Mouse (Mus musculus) heart, adult 2 months (tissue): ENCODE measurements around the gene Tmem116. TPM values are rescaled to one million over a fixed set of nuclear protein-coding genes. Genes with fewer than 3 reads are reported as not detected.
"Not testable (repeated sequence)": the region's sequence is repeated elsewhere in the genome, so short reads cannot be mapped to it uniquely, and the experiment has no call there.

Experiments
- DNase-seq, 2 experiments: peaks; one replicate each; pipeline ENCODE4 v3.0.0; 2021
- H3K27ac ChIP-seq: fragments of 200-600 bp; 2 replicates; pipeline ENCODE4 v1.8.1; 2022
- H3K27me3 ChIP-seq: fragments of 200-500 bp; 2 replicates; pipeline ENCODE4 v1.6.1; 2012; ENCODE audit warnings: mild to moderate bottlenecking, low read length, inconsistent platforms, mixed read lengths; ENCODE audit not compliant: control insufficient read depth, insufficient read depth
- H3K36me3 ChIP-seq: fragments of 200-500 bp; 2 replicates; pipeline ENCODE4 v1.6.1; 2012; ENCODE audit warnings: low read length, inconsistent platforms; ENCODE audit not compliant: control insufficient read depth, insufficient read depth
- H3K4me1 ChIP-seq: fragments of 200-500 bp; 2 replicates; pipeline ENCODE4 v1.6.1; 2011; ENCODE audit warnings: low read length; ENCODE audit not compliant: control insufficient read depth, insufficient read depth
- H3K4me3 ChIP-seq: fragments of 200-600 bp; 2 replicates; pipeline ENCODE4 v1.8.1; 2022
- H3K79me2 ChIP-seq: fragments of 200-500 bp; replicated peaks from 2 replicates; pipeline ENCODE4 v1.6.1; 2012; ENCODE audit warnings: mild to moderate bottlenecking, inconsistent platforms, low read length, moderate library complexity, mixed read lengths; ENCODE audit not compliant: control insufficient read depth, insufficient read depth
- H3K9ac ChIP-seq: fragments of 200-500 bp; 2 replicates; pipeline ENCODE4 v1.6.1; 2012; ENCODE audit warnings: low read depth, mild to moderate bottlenecking, control low read depth, inconsistent platforms, low read length, mixed read lengths
- CTCF ChIP-seq: fragments of 200-600 bp; IDR thresholded peaks from 2 replicates; pipeline ENCODE4 v1.8.1; 2022; ENCODE audit warnings: antibody characterized with exemption, mild to moderate bottlenecking, moderate library complexity
- EP300 ChIP-seq: fragments of 200-500 bp; IDR thresholded peaks from 2 replicates; pipeline ENCODE4 v1.6.1; 2011; ENCODE audit warnings: low read depth, low read length, control low read depth; ENCODE audit not compliant: insufficient read depth
- POLR2A ChIP-seq: fragments of 200-500 bp; IDR thresholded peaks from 2 replicates; pipeline ENCODE4 v1.6.1; 2011; ENCODE audit warnings: mild to moderate bottlenecking, low read depth, low read length, control low read depth; ENCODE audit not compliant: insufficient read depth
- WGBS: fragments of 180-500 bp; shearing (Covaris S2); methylation state at CpG from one replicate; pipeline ENCODE4 v1.1.7; 2018; 5-methylcytosine and 5-hydroxymethylcytosine counted together
- intact Hi-C: fragments of 180-260 bp; cut with DNase I; formaldehyde crosslinking; loops from one replicate; pipeline ENCODE4 v1.15.1; 2025
- polyA plus RNA-seq: library from polyadenylated mRNA; depleted of rRNA; stranded (reverse); fragments of >200 nt; gene quantifications from 2 replicates; pipeline ENCODE4 v1.2.3, GENCODE M21; 2012
- total RNA-seq, 2 experiments: library from RNA; stranded (reverse); gene quantifications; 2 replicates each; pipeline ENCODE4 v1.2.3; 2021

Gene Tmem116
- total and polyA plus RNA-seq, 3 experiments, result 10.0 to 16.2 (median 12.6) TPM

- Histone ChIP-seq H3K4me1 (no peaks in the 10 kb centered on the region), H3K27ac (no peak overlapping the region), H3K27me3 (no peaks in the 10 kb centered on the region), H3K9ac (no peak overlapping the region), H3K4me3 (no peak overlapping the region), H3K36me3 (no peaks in the 10 kb centered on the region), H3K79me2 (no peaks in the 10 kb centered on the region)
- DNase-seq, result no peak
- 31% methylated on average over 3 of the region's 3 CpGs for WGBS
- intact Hi-C loops, result loop anchor here (1.0 to 5.0 kb wide), 2 partner anchors 27 to 35 kb away; no protein-coding TSS in a partner anchor
- peak; percentile 88 for TF ChIP-seq CTCF
- no peak for TF ChIP-seq EP300
- no peak for TF ChIP-seq POLR2A
Observed at GRCm38 (mm10) chr5:121477680-121478079, 26.0 kb downstream of the Tmem116 start.

GRCm38 (mm10) chr5:121484801-121485200 is 33.1 kb downstream of the Tmem116 start:
- no peak for TF ChIP-seq EP300
- no peak for TF ChIP-seq CTCF
- no peak for TF ChIP-seq POLR2A
- WGBS, result 78% methylated on average over 5 of the region's 5 CpGs
- Histone ChIP-seq H3K4me1 (no peaks in the 10 kb centered on the region), H3K27ac (no peak overlapping the region), H3K9ac (no peak overlapping the region), H3K36me3 (no peaks in the 10 kb centered on the region), H3K79me2 (no peaks in the 10 kb centered on the region), H3K4me3 (no peak overlapping the region), H3K27me3 (no peaks in the 10 kb centered on the region)
- DNase-seq, result no peak
- intact Hi-C loops, result no loop called here

- DNase-seq, result no peak
- Histone ChIP-seq H3K27me3 (no peaks in the 10 kb centered on the region), H3K9ac (no peak overlapping the region), H3K4me1 (no peaks in the 10 kb centered on the region), H3K4me3 (no peak overlapping the region), H3K27ac (no peak overlapping the region), H3K79me2 (no peaks in the 10 kb centered on the region), H3K36me3 (no peaks in the 10 kb centered on the region)
- intact Hi-C loops, result no loop called here
- no peak for TF ChIP-seq CTCF
- no peak for TF ChIP-seq EP300
- no peak for TF ChIP-seq POLR2A
- WGBS, result 63% methylated on average over 8 of the region's 8 CpGs
Observed at GRCm38 (mm10) chr5:121493305-121493704, 41.6 kb downstream of the Tmem116 start.

GRCm38 (mm10) chr5:121500719-121501118 is 49.0 kb downstream of the Tmem116 start:
- no peak overlapping the region for H3K4me3 ChIP-seq
- no peaks in the 10 kb centered on the region for H3K36me3 ChIP-seq
- H3K9ac ChIP-seq, result no peak overlapping the region
- TF ChIP-seq POLR2A (no peak), CTCF (no peak), EP300 (no peak)
- H3K4me1 ChIP-seq, result no peaks in the 10 kb centered on the region
- intact Hi-C loops, result no loop called here
- WGBS, result 56% methylated on average over 7 of the region's 7 CpGs
- no peaks in the 10 kb centered on the region for H3K27me3 ChIP-seq
- no peak for DNase-seq
- no peak overlapping the region for H3K27ac ChIP-seq
- no peaks in the 10 kb centered on the region for H3K79me2 ChIP-seq

GRCm38 (mm10) chr5:121501424-121501996 is 49.8 kb downstream of the Tmem116 start:
- H3K4me3 ChIP-seq, H3K9ac ChIP-seq, H3K79me2 ChIP-seq, intact Hi-C loops, H3K27me3 ChIP-seq, H3K27ac ChIP-seq, H3K36me3 ChIP-seq, H3K4me1 ChIP-seq, DNase-seq: not testable (repeated sequence)
- 58% methylated on average over 11 of the region's 17 CpGs for WGBS

GRCm38 (mm10) chr5:121503231-121503630 is 51.5 kb downstream of the Tmem116 start, which contains the start of gene Adam1b:
Gene Adam1b (minus strand): TSS chr5:121503435.
- Histone ChIP-seq H3K27ac (no peak within 1 kb of the TSS), H3K4me1 (no peaks in the 10 kb centered on the region), H3K4me3 (no peak within 1 kb of the TSS), H3K79me2 (no peaks in the 10 kb centered on the region), H3K36me3 (no peaks in the 10 kb centered on the region), H3K9ac (no peak within 1 kb of the TSS), H3K27me3 (no peaks in the 10 kb centered on the region)
- DNase-seq, result no peak
- intact Hi-C loops, result no loop called here
- 84% methylated on average over 3 of the region's 3 CpGs for WGBS
- TF ChIP-seq POLR2A (no peak), CTCF (no peak), EP300 (no peak)
